Comparison of ENCODE assay signal across 8 mouse cellular contexts in the genomic region with DNA sequence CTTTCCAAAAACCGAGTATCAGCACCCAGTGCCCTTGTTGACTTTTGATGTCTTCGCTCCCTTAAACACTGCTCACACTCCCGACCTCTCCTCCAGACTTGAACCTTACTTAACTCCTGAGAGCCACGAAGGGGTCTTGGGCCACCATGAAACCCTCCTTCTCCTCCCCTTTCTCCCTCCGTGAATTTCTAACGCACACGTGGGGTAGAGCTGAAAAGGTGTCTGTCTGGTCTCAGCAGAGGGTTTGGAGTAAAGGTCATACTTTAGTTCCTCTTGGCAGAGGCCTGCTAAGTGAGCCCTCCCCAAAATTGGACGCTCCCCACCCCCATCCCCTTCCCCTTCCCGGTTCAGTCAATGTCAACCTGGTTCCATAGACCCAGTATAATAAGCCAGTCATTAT. TPM values are rescaled to one million over a fixed set of nuclear protein-coding genes. Genes with fewer than 3 reads are reported as not detected.
DNase-seq lines count a peak whose midpoint lies in the region; ATAC-seq and TF ChIP-seq lines count a peak whose summit lies in the region.

No protein-coding gene starts in this region.

- WGBS in thymus, adult 2 months, result under 1% methylated on average over 9 of the region's 9 CpGs
- 3% methylated on average over 9 of the region's 9 CpGs for WGBS in forebrain, embryonic 11.5 days
- WGBS in kidney, adult 2 months, result under 1% methylated on average over 9 of the region's 9 CpGs
- whole genome bisulfite sequencing in lung, postnatal 0 days, result under 1% methylated on average over 9 of the region's 9 CpGs

- no peaks in the 10 kb centered on the region for H3K9me3 ChIP-seq in forebrain, embryonic 11.5 days (ENCODE audit: control insufficient read depth, low read length)
- no peaks in the 10 kb centered on the region for H3K9me3 ChIP-seq in lung, postnatal 0 days (ENCODE audit: low read length)

- H3K4me2 ChIP-seq in forebrain, embryonic 11.5 days (ENCODE audit: low read depth, low read length, severe bottlenecking), result peak overlapping the region; percentile 78
- H3K4me2 ChIP-seq in lung, postnatal 0 days (replicated peaks; ENCODE audit: low read depth, low read length), result peak overlapping the region; percentile 76

- no peak for DNase-seq in thymus, adult 2 months
- DNase-seq in thymus, postnatal 0 days (ENCODE audit: low spot score), result no peak
- DNase-seq in forebrain, embryonic 11.5 days (ENCODE audit: low spot score), result peak; percentile 55
- peak; percentile 75 for DNase-seq in kidney, adult 2 months
- DNase-seq in lung, postnatal 0 days (ENCODE audit: low spot score), result peak; percentile 36
- DNase-seq in cerebellum, postnatal 4 days (ENCODE audit: low spot score in 2 of 2), result no peak

- no peak for TF ChIP-seq EP300 in lung, postnatal 0 days (IDR thresholded peaks at IDR 0.05)

- TF ChIP-seq POLR2A in thymus, adult 2 months (IDR thresholded peaks at IDR 0.05; ENCODE audit: control insufficient read depth, extremely low read depth, insufficient read depth, low read length, poor library complexity), result no peak
- TF ChIP-seq POLR2A in kidney, adult 2 months (IDR thresholded peaks at IDR 0.05; ENCODE audit: low read depth, low read length), result no peak

- H3K36me3 ChIP-seq in thymus, adult 2 months (ENCODE audit: control insufficient read depth, insufficient read depth, low read length), result no peaks in the 10 kb centered on the region
- no peaks in the 10 kb centered on the region for H3K36me3 ChIP-seq in forebrain, embryonic 11.5 days (ENCODE audit: control insufficient read depth, insufficient read depth, low read length)
- H3K36me3 ChIP-seq in kidney, adult 2 months (ENCODE audit: control insufficient read depth, insufficient read depth, low read length), result no peaks in the 10 kb centered on the region; the same call in 1 of the 2 replicates
- no peaks in the 10 kb centered on the region for H3K36me3 ChIP-seq in lung, postnatal 0 days (ENCODE audit: insufficient read depth, low read length)

- H3K27ac ChIP-seq in thymus, adult 2 months (ENCODE audit: control insufficient read depth, insufficient read depth, low read length), result peak overlapping the region; percentile 69
- no peak overlapping the region for H3K27ac ChIP-seq in forebrain, embryonic 11.5 days (ENCODE audit: low read depth, low read length)
- H3K27ac ChIP-seq in kidney, adult 2 months (ENCODE audit: insufficient read depth, low read depth, low read length), result peak overlapping the region; percentile 100
- peak overlapping the region; percentile 92 for H3K27ac ChIP-seq in lung, postnatal 0 days (ENCODE audit: low read length)

- peak overlapping the region; percentile 63 for H3K4me3 ChIP-seq in thymus, adult 2 months (ENCODE audit: control insufficient read depth, insufficient read depth, low read length)
- peak overlapping the region; percentile 86 for H3K4me3 ChIP-seq in forebrain, embryonic 11.5 days (ENCODE audit: low read depth, low read length)
- peak overlapping the region; percentile 89 for H3K4me3 ChIP-seq in kidney, adult 2 months (ENCODE audit: insufficient read depth, low read depth, low read length)
- H3K4me3 ChIP-seq in lung, postnatal 0 days (ENCODE audit: low read depth, low read length), result peak overlapping the region; percentile 96

- no peaks in the 10 kb centered on the region for H3K27me3 ChIP-seq in thymus, adult 2 months (ENCODE audit: control insufficient read depth, insufficient read depth, low read length)
- no peaks in the 10 kb centered on the region for H3K27me3 ChIP-seq in forebrain, embryonic 11.5 days (ENCODE audit: control insufficient read depth, insufficient read depth, low read length)
- no peaks in the 10 kb centered on the region for H3K27me3 ChIP-seq in kidney, adult 2 months (replicated peaks; ENCODE audit: control insufficient read depth, insufficient read depth, low read length)
- H3K27me3 ChIP-seq in lung, postnatal 0 days (replicated peaks; ENCODE audit: insufficient read depth, low read length), result no peaks in the 10 kb centered on the region

- peaks cover 6% of the 10 kb centered on the region for H3K4me1 ChIP-seq in thymus, adult 2 months (replicated peaks; ENCODE audit: control insufficient read depth, insufficient read depth, low read length)
- peaks cover 2% of the 10 kb centered on the region; the same call in 1 of the 2 replicates for H3K4me1 ChIP-seq in forebrain, embryonic 11.5 days (replicated peaks; ENCODE audit: control insufficient read depth, insufficient read depth, low read length)
- H3K4me1 ChIP-seq in kidney, adult 2 months (ENCODE audit: control insufficient read depth, insufficient read depth, low read length), result no peaks in the 10 kb centered on the region
- peaks cover 4% of the 10 kb centered on the region; the same call in 1 of the 2 replicates for H3K4me1 ChIP-seq in lung, postnatal 0 days (ENCODE audit: insufficient read depth, low read depth, low read length)

- TF ChIP-seq CTCF in thymus, adult 2 months (IDR thresholded peaks at IDR 0.05; ENCODE audit: borderline replicate concordance, control insufficient read depth, extremely low read depth, insufficient read depth, low read length, poor library complexity), result no peak
- TF ChIP-seq CTCF in kidney, adult 2 months (conservative IDR thresholded peaks at IDR 0.05; ENCODE audit: insufficient read depth, insufficient read length, low read depth, low read length), result no peak
- no peak for TF ChIP-seq CTCF in lung, postnatal 0 days (IDR thresholded peaks at IDR 0.05)

- no peak for ATAC-seq in forebrain, embryonic 11.5 days (replicated peaks; ENCODE audit: low FRiP score)
- ATAC-seq in lung, postnatal 0 days, result no peak
- ATAC-seq in cerebellum, adult (ENCODE audit: insufficient number of reproducible peaks, low FRiP score, low TSS enrichment), result no peak
- no peak for ATAC-seq in megakaryocyte progenitor cell, adult 5-6 weeks (replicated peaks; ENCODE audit: poor library complexity)

- peak overlapping the region; percentile 62 for H3K9ac ChIP-seq in forebrain, embryonic 11.5 days (ENCODE audit: low read length)
- H3K9ac ChIP-seq in lung, postnatal 0 days (replicated peaks; ENCODE audit: low read depth), result peak overlapping the region; percentile 84

RNA-seq across cellular contexts. Expression of a gene that starts 1.2 kb away (rescaled TPM):
- polyA plus RNA-seq in thymus, adult 2 months (2012; rRNA removed), result 63.8 and 68.5 TPM in 2 replicates
- polyA plus RNA-seq in thymus, postnatal 0 days (2015; fragmentation: Nextera tagmentation; extraction: Ambion mirVana), result 217 and 219 TPM in 2 replicates
- polyA plus RNA-seq in forebrain, embryonic 11.5 days (2014; fragmentation: Nextera tagmentation; extraction: Ambion mirVana), result 95.8 and 100.0 TPM in 2 replicates
- polyA plus RNA-seq in kidney, adult 2 months (2012; rRNA removed), result 277 and 335 TPM in 2 replicates
- polyA plus RNA-seq in lung, postnatal 0 days (2015; fragmentation: Nextera tagmentation; extraction: Ambion mirVana), result 225 and 235 TPM in 2 replicates
- 120 and 125 TPM in 2 replicates for total RNA-seq in megakaryocyte progenitor cell, adult 5-6 weeks (2015)
- total RNA-seq in megakaryocyte progenitor cell, adult 5-6 weeks (2017), result 78.8 and 95.0 TPM in 2 replicates

RNA-seq across cellular contexts. Expression of a gene that starts 1.4 kb away (rescaled TPM):
- polyA plus RNA-seq in thymus, adult 2 months (2012; rRNA removed), result 23.4 and 25.5 TPM in 2 replicates
- polyA plus RNA-seq in thymus, postnatal 0 days (2015; fragmentation: Nextera tagmentation; extraction: Ambion mirVana), result 9.8 and 11.8 TPM in 2 replicates
- 7.8 and 8.1 TPM in 2 replicates for polyA plus RNA-seq in forebrain, embryonic 11.5 days (2014; fragmentation: Nextera tagmentation; extraction: Ambion mirVana)
- polyA plus RNA-seq in kidney, adult 2 months (2012; rRNA removed), result 24.3 and 24.7 TPM in 2 replicates
- polyA plus RNA-seq in lung, postnatal 0 days (2015; fragmentation: Nextera tagmentation; extraction: Ambion mirVana), result 22.2 and 22.3 TPM in 2 replicates
- total RNA-seq in megakaryocyte progenitor cell, adult 5-6 weeks (2015), result 8.5 and 12.9 TPM in 2 replicates
- 8.9 and 11.1 TPM in 2 replicates for total RNA-seq in megakaryocyte progenitor cell, adult 5-6 weeks (2017)

RNA-seq across cellular contexts. Expression of a gene that starts 23.3 kb away (rescaled TPM):
- polyA plus RNA-seq in thymus, adult 2 months (2012; rRNA removed), result 0.18 and 0.27 TPM in 2 replicates
- not detected in 2 replicates for polyA plus RNA-seq in thymus, postnatal 0 days (2015; fragmentation: Nextera tagmentation; extraction: Ambion mirVana)
- 0.05 and 0.13 TPM in 2 replicates for polyA plus RNA-seq in forebrain, embryonic 11.5 days (2014; fragmentation: Nextera tagmentation; extraction: Ambion mirVana)
- 0.34 and 0.39 TPM in 2 replicates for polyA plus RNA-seq in kidney, adult 2 months (2012; rRNA removed)
- not detected in 2 replicates for polyA plus RNA-seq in lung, postnatal 0 days (2015; fragmentation: Nextera tagmentation; extraction: Ambion mirVana)
- total RNA-seq in megakaryocyte progenitor cell, adult 5-6 weeks (2015), result not detected in 2 replicates
- 0.08 TPM in 1 of 2 replicates, not detected in the other for total RNA-seq in megakaryocyte progenitor cell, adult 5-6 weeks (2017)

Comparison
In these comparisons a context has a peak if more than half of its experiments do, and no peak if none do; other contexts are left out.
1. DNase-seq: peak in forebrain, embryonic 11.5 days (single experiment), kidney, adult 2 months (single experiment) and lung, postnatal 0 days (single experiment); none in thymus, adult 2 months (single experiment), thymus, postnatal 0 days (single experiment) and cerebellum, postnatal 4 days (0 of 2).
2. Peak in every context shown above with its lines, with median percentiles within 50 percentile points of each other: H3K4me3 ChIP-seq.